Mouse (Mus musculus): ENCODE measurements around the gene Slc39a13.
"Not testable (repeated sequence)": the region's sequence is repeated elsewhere in the genome, so short reads cannot be mapped to it uniquely, and the experiment has no call there.

Gene Slc39a13

DNA sequence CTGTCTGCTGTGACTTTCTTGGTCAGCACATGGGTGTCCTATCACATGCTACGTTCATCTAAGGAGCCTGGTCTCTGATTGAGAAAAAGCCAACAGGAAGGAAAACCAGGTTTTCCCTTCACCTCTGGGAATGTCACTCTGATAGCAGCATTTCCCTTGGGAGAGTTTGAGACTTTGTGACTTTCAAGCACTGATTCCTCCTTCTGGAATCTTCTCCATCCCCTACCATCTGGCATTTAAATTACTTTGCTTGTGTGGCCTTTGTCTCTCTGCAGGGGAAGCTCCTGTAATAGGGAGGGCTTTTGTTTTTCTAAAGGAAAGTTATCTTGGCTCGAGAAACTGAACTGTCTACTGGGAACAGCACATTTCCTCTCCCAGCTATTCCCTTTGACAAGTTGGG lies 47.1 kb downstream of the Slc39a13 start:
- DNase-seq: no peak

DNA sequence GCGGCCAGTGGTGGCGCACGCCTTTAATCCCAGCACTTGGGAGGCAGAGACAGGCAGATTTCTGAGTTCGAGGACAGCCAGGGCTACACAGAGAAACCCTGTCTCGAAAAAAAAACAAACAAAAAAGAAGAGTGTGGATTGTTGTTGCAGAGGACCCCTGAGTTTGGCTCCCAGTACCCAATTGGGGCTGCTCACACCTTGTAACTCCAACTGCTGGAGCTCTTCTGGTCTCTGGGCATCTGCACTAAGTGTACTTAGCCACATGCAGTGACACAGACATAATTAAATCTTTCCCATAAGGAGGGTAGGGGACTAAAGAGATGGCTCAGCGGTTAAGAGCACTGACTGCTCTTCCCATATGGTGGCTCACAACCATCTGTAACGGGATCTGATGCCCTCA lies 48.0 kb downstream of the Slc39a13 start:
- not testable (repeated sequence) for DNase-seq

DNA sequence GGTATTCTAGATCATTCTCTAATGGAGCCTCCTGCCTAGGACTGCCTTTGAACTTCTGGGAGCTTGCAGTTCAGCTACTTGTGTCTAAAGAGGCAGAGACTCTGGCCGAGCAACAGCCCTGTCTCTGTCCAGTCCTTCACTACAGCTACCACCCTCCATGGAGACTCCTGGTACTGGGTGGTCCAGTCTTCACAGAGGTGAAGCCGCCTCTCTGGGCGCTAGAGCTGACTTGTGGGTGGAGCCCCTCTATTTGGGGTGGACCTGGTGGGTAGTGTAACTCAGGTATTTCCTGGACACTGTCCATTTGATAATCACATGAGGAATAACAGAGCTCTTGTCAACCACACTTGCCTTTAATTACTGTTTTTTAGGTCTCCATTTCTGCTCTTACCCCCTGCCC lies 50.3 kb downstream of the Slc39a13 start:
- DNase-seq: no peak

DNA sequence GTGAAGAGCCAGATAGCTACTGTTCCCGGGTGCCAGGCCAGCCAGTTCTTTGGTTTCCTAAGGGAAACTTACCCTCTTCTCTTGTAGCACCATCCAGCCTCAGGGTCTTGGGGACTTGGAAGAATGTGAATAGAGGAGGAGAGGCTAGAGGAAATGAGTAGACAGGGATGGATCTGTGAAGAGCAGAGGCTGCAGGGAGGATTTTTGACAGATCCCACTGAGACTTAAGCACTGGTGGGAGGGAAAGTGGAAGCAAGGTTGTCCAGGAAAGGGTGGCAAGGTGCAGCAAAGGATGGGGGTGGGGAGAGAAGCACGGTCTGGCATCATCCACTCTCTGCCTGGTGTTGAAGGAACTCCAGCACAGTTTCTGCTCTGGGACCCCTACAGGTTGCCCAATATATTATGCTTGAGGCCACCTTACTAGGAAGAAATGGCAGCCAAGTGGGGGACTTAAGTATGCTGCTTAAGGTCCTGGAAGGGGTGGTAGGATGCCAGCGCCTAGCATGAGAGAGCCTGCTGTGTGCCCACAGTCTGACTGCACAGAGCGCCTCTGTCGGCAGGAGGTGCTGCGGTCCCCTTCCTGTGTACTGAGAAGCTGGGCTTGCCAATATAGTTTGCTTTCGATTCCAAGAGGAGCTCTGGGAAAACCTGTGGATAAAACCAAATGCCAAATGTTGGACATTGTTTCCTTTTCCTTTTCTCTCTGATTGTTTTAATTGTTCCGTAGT lies 52.0 kb downstream of the Slc39a13 start:
- DNase-seq: peak; percentile 35

DNA sequence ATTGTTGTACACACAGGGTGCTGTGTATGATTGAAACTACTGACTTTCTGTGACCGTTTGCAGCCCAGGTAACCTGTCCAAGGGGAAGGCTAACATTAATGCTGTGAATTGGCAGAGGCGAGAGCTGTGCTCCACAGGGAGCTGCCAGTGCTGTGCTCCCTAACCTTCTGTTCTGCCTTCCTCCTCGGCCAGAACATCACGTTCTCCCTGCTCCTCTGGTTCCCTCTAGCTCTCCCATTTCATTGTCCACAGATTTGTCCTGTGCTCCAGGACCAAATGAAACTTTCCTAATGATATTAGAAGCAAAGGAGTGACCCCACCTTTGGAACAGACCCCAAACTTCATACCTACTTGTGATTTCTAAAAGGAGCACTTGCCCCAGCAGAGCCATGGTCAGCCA lies 54.8 kb downstream of the Slc39a13 start:
- no peak for DNase-seq

DNA sequence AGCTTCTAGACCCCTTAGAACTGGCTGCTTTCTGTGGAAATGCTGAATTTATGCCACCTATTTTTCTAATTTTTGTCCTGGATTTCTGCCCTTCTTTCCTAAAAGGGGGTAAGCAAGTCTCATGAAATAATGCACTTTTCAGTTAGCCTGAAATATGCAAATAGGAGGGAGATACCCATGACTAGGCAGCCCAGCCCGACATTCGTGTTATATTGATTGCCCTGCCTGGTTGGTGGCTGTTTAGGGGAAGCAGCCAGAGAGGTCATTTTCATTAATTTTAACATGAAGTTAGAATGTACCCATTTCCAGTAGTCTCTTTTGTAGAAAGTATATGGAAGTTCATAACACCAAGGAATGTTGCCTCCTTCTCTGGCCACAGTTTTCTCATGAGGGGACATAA lies 56.3 kb downstream of the Slc39a13 start:
- no peak for DNase-seq
